Mouse (Mus musculus) embryonic fibroblast, embryonic 13.5 days (primary cell): ENCODE results near the gene Serpina5.

Source experiments
- CTCF ChIP-seq: IDR thresholded peaks from 2 replicates; pipeline ENCODE4 v1.5.1; 2011; ENCODE audit warnings: mild to moderate bottlenecking, control low read depth, low read length, moderate library complexity, borderline replicate concordance; ENCODE audit not compliant: insufficient read depth
- POLR2A ChIP-seq: IDR thresholded peaks from 2 replicates; pipeline ENCODE4 v1.6.1; 2011; ENCODE audit warnings: low read depth, mild to moderate bottlenecking, control low read depth, low read length, moderate library complexity

DNA sequence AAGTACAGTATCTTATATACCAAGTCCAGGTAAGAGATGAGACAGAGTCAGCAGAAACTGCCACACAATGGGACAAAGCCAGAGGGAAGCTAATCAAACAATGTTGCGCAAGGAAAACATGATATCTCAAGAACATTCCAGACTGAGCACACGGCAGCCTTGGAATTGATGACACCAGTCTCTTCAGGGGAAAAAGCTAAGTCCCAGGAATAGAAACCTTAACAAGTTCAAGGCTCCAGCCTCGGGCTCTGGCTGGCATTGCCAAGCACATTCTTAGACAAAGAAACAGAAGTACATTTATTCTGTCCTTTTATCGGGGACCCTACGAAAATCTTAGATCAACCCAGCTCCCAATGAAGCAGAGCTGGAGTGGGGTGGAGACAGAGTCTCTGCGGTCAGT is at the start of gene Serpina5:
- TF ChIP-seq CTCF (no peak), POLR2A (no peak)
